ENCODE assay signal across 27 mouse cellular contexts in the genomic region with DNA sequence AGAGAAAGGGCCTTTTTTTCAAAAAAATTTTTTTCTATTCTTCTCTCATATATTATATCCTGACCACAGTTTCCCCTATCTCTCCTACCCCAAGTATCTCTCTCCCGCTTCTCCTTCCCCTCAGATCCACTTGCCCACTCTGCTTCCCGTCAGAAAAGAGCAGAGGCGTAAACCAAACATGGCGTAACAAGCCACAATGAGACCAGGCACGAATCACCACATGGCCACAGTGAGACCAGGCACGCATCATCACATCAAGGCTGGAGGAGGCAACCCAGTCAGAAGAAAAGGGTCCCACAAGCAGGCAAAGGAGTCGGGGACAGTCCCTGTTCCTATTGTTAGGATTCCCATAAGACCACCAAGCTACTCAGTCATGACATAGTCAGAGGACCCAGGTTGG. TPM values are rescaled to one million over a fixed set of nuclear protein-coding genes. Genes with fewer than 3 reads are reported as not detected.
DNase-seq lines count a peak whose midpoint lies in the region; ATAC-seq lines count a peak whose summit lies in the region.
"Had no signal": no experiment of that assay in that cellular context is flagged by ENCODE, and none has a peak within 500 bp of the region (broad histone marks: within the 10 kb centered on the region; RNA-seq: fewer than 3 reads in every experiment).

No protein-coding gene starts in this region.

- H3K4me2 ChIP-seq in midbrain, embryonic 11.5 days = no peak overlapping the region
- no peak overlapping the region for H3K4me2 ChIP-seq in midbrain, embryonic 14.5 days (ENCODE audit: low read length)
- H3K4me2 ChIP-seq: embryonic facial prominence, embryonic 13.5 days; forebrain, embryonic 12.5 days; hindbrain, embryonic 12.5 days; hindbrain, embryonic 15.5 days had no signal

- peak; percentile 53 for DNase-seq in midbrain, embryonic 11.5 days (ENCODE audit: low spot score, missing footprints)
- DNase-seq in midbrain, embryonic 14.5 days = no peak
- no peak for DNase-seq in adipocyte (ENCODE audit: low spot score)
- DNase-seq in kidney, postnatal 36 days = no peak
- DNase-seq: adrenal gland, adult 2 months; adrenal gland, postnatal 14 days; B cell, adult 2 months; cerebellum, adult 11 months; cerebellum, adult 2 months; cerebellum, adult 9-11 months; cerebellum, postnatal 25 days; embryo, embryonic 11 days; gastrocnemius, postnatal 25 days; heart, adult 2 months had no signal

- no peak for ATAC-seq in midbrain, embryonic 11.5 days (ENCODE audit: low FRiP score)
- no peak for ATAC-seq in midbrain, embryonic 14.5 days (ENCODE audit: low FRiP score, low TSS enrichment)
- peak; percentile 14; the same call in 1 of the 2 replicates for ATAC-seq in neutrophil, adult 5-6 weeks (ENCODE audit: extremely low read depth, insufficient number of reproducible peaks, low FRiP score, poor library complexity, severe bottlenecking)
- ATAC-seq: forebrain, embryonic 16.5 days; Patski had no signal

- no peak overlapping the region for H3K9ac ChIP-seq in midbrain, embryonic 11.5 days (ENCODE audit: low read length)
- no peak overlapping the region for H3K9ac ChIP-seq in midbrain, embryonic 14.5 days (replicated peaks; ENCODE audit: low read length)
- H3K9ac ChIP-seq: embryonic facial prominence, embryonic 13.5 days; forebrain, embryonic 12.5 days; hindbrain, embryonic 12.5 days; hindbrain, embryonic 15.5 days had no signal

- 83% methylated on average over 7 of the region's 7 CpGs for WGBS in midbrain, embryonic 11.5 days
- 85% methylated on average over 7 of the region's 7 CpGs for WGBS in midbrain, embryonic 14.5 days

- H3K4me1 ChIP-seq in midbrain, embryonic 11.5 days (ENCODE audit: control insufficient read depth, insufficient read depth, low read length) = no peaks in the 10 kb centered on the region; the same call in 1 of the 2 replicates
- peaks cover 3% of the 10 kb centered on the region; the same call in 1 of the 2 replicates for H3K4me1 ChIP-seq in midbrain, embryonic 14.5 days (ENCODE audit: control insufficient read depth, insufficient read depth, low read length)
- peaks cover 58% of the 10 kb centered on the region for H3K4me1 ChIP-seq in megakaryocyte, embryonic 14.5 days

- H3K36me3 ChIP-seq in midbrain, embryonic 11.5 days (ENCODE audit: control insufficient read depth, insufficient read depth, low read length) = no peaks in the 10 kb centered on the region
- no peaks in the 10 kb centered on the region for H3K36me3 ChIP-seq in midbrain, embryonic 14.5 days (ENCODE audit: control insufficient read depth, insufficient read depth, low read length)
- peaks cover 34% of the 10 kb centered on the region for H3K36me3 ChIP-seq in megakaryocyte, embryonic 14.5 days (replicated peaks; ENCODE audit: low read length)
- H3K36me3 ChIP-seq: embryonic facial prominence, embryonic 10.5 days; embryonic facial prominence, embryonic 13.5 days; forebrain, embryonic 12.5 days; heart, embryonic 10.5 days; hindbrain, embryonic 12.5 days; hindbrain, embryonic 15.5 days had no signal

- H3K27me3 ChIP-seq in midbrain, embryonic 11.5 days (ENCODE audit: control insufficient read depth, insufficient read depth, low read length) = peaks cover 8% of the 10 kb centered on the region
- H3K27me3 ChIP-seq in midbrain, embryonic 14.5 days (ENCODE audit: control insufficient read depth, insufficient read depth, low read length) = peaks cover 8% of the 10 kb centered on the region
- no peaks in the 10 kb centered on the region for H3K27me3 ChIP-seq in megakaryocyte, embryonic 14.5 days (replicated peaks)
- H3K27me3 ChIP-seq: CH12.LX, Patski had no signal

- H3K4me3 ChIP-seq in midbrain, embryonic 11.5 days (ENCODE audit: low read depth, low read length) = no peak overlapping the region
- no peak overlapping the region for H3K4me3 ChIP-seq in midbrain, embryonic 14.5 days (replicated peaks; ENCODE audit: low read depth, low read length)
- H3K4me3 ChIP-seq in megakaryocyte, embryonic 14.5 days (replicated peaks) = peak overlapping the region; percentile 78
- H3K4me3 ChIP-seq: embryonic facial prominence, embryonic 10.5 days; embryonic facial prominence, embryonic 13.5 days; erythroblast, embryonic 14.5 days; forebrain, embryonic 12.5 days; heart, adult 2 months; heart, embryonic 10.5 days; hindbrain, embryonic 12.5 days; hindbrain, embryonic 15.5 days had no signal

- H3K27ac ChIP-seq in midbrain, embryonic 11.5 days (ENCODE audit: low read depth, low read length) = no peak overlapping the region
- H3K27ac ChIP-seq in midbrain, embryonic 14.5 days (replicated peaks; ENCODE audit: low read depth, low read length) = no peak overlapping the region
- H3K27ac ChIP-seq: embryonic facial prominence, embryonic 10.5 days; embryonic facial prominence, embryonic 13.5 days; forebrain, embryonic 12.5 days; heart, adult 2 months; heart, embryonic 10.5 days; hindbrain, embryonic 12.5 days; hindbrain, embryonic 15.5 days had no signal

- H3K9me3 ChIP-seq in midbrain, embryonic 11.5 days (ENCODE audit: control insufficient read depth, low read length) = no peaks in the 10 kb centered on the region
- H3K9me3 ChIP-seq in midbrain, embryonic 14.5 days (ENCODE audit: control insufficient read depth, low read length) = no peaks in the 10 kb centered on the region
- H3K9me3 ChIP-seq in megakaryocyte, embryonic 14.5 days = peaks cover 2% of the 10 kb centered on the region
- H3K9me3 ChIP-seq: embryonic facial prominence, embryonic 10.5 days; embryonic facial prominence, embryonic 13.5 days; forebrain, embryonic 12.5 days; G1E; heart, embryonic 10.5 days; hindbrain, embryonic 12.5 days; hindbrain, embryonic 15.5 days had no signal

RNA-seq across cellular contexts. Expression of gene Stx11, which starts 28.0 kb away (rescaled TPM):
- polyA plus RNA-seq in midbrain, embryonic 11.5 days (2014; fragmentation: Nextera tagmentation; extraction: Ambion mirVana) = 2.0 and 2.2 TPM in 2 replicates
- 0.93 and 2.4 TPM in 2 replicates for polyA plus RNA-seq in midbrain, embryonic 14.5 days (2014; fragmentation: Nextera tagmentation; extraction: Ambion mirVana)
- 35.2 and 81.5 TPM in 2 replicates for polyA plus RNA-seq in megakaryocyte, embryonic 14.5 days (2012; ENCODE audit: insufficient read depth, low replicate concordance)
- 67.7 and 67.8 TPM in 2 replicates for total RNA-seq in neutrophil, adult 5-6 weeks (2017)

Comparison
In these comparisons a context has a peak if more than half of its experiments do, and no peak if none do; other contexts are left out.
1. RNA of gene Stx11, which starts 28.0 kb away (polyA plus RNA-seq): 35.2 to 81.5 TPM in megakaryocyte, embryonic 14.5 days; 2.0 to 2.2 TPM in midbrain, embryonic 11.5 days and 0.93 to 2.4 TPM in midbrain, embryonic 14.5 days; every median in the first group is over 10 times any median in the second.